ENCODE assay signal across 8 mouse cellular contexts in the genomic region with DNA sequence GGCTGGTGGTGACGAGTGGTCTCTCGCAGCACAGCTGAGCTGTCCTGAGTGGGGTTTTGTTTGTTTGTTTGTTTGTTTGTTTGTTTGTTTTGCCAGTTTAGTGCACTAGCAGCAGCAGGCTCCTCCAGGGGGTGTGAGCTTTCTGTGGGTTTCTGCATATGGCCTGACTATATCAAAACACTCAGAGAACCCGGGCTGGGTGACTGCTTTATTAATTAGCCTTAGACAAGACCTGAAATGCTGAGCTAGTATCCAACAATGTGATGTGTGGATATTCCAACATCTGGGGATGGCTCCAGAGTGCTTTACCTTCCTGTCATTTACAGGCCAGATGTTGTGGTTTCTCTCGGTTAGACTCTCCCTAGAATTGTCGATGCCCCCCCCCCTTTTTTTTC. TPM values are rescaled to one million over a fixed set of nuclear protein-coding genes. Genes with fewer than 3 reads are reported as not detected.
A peak's percentile ranks its signal among the peaks of the same experiment; 100 is the strongest.
DNase-seq lines count a peak whose midpoint lies in the region; ATAC-seq and TF ChIP-seq lines count a peak whose summit lies in the region.

No protein-coding gene starts in this region.

- no peak for DNase-seq in lung, postnatal 36 days
- no peak for DNase-seq in limb, embryonic 14.5 days (ENCODE audit: low spot score)
- no peak for DNase-seq in left cerebral cortex, postnatal 25 days (ENCODE audit: low spot score in 2 of 2)
- DNase-seq in cerebellum, postnatal 25 days = no peak
- DNase-seq in ovary, postnatal 36 days (ENCODE audit: low spot score) = no peak

- 0 out of 2 replicates have a peak overlapping the region, but pooled peaks have one; percentile 70 for H3K9ac ChIP-seq in lung, embryonic 16.5 days (ENCODE audit: low read length)
- peak overlapping the region; percentile 61; the same call in 1 of the 2 replicates for H3K9ac ChIP-seq in forebrain, embryonic 12.5 days
- H3K9ac ChIP-seq in limb, embryonic 14.5 days (ENCODE audit: low read depth, low read length, severe bottlenecking) = no peak overlapping the region

- H3K27ac ChIP-seq in lung, embryonic 16.5 days (ENCODE audit: low read length) = no peak overlapping the region
- no peak overlapping the region for H3K27ac ChIP-seq in forebrain, embryonic 12.5 days
- no peak overlapping the region for H3K27ac ChIP-seq in limb, embryonic 14.5 days (replicated peaks; ENCODE audit: low read depth, low read length)
- no peak overlapping the region for H3K27ac ChIP-seq in small intestine, adult 2 months (ENCODE audit: insufficient read depth, low read depth, low read length)

- peak overlapping the region; percentile 100 for H3K4me2 ChIP-seq in lung, embryonic 16.5 days (ENCODE audit: low read depth, low read length)
- H3K4me2 ChIP-seq in forebrain, embryonic 12.5 days = peak overlapping the region; percentile 84
- peak overlapping the region; percentile 95 for H3K4me2 ChIP-seq in limb, embryonic 14.5 days (replicated peaks; ENCODE audit: low read depth, low read length, severe bottlenecking)

- WGBS in lung, embryonic 16.5 days = 19% methylated on average over 5 of the region's 5 CpGs
- 18% methylated on average over 5 of the region's 5 CpGs for WGBS in forebrain, embryonic 12.5 days
- WGBS in limb, embryonic 14.5 days = 15% methylated on average over 5 of the region's 5 CpGs
- 17% methylated on average over 5 of the region's 5 CpGs for whole genome bisulfite sequencing in small intestine, adult 2 months

- H3K27me3 ChIP-seq in lung, embryonic 16.5 days (ENCODE audit: control insufficient read depth, insufficient read depth, low read depth, low read length) = no peaks in the 10 kb centered on the region
- H3K27me3 ChIP-seq in forebrain, embryonic 12.5 days = peaks cover 12% of the 10 kb centered on the region; the same call in 1 of the 2 replicates
- H3K27me3 ChIP-seq in limb, embryonic 14.5 days (ENCODE audit: control insufficient read depth, insufficient read depth, low read length) = no peaks in the 10 kb centered on the region
- H3K27me3 ChIP-seq in small intestine, adult 2 months (ENCODE audit: control insufficient read depth, insufficient read depth, low read length) = no peaks in the 10 kb centered on the region

- peak overlapping the region; percentile 81 for H3K4me3 ChIP-seq in lung, embryonic 16.5 days (ENCODE audit: low read length)
- H3K4me3 ChIP-seq in forebrain, embryonic 12.5 days (replicated peaks) = peak overlapping the region; percentile 69
- H3K4me3 ChIP-seq in limb, embryonic 14.5 days (replicated peaks; ENCODE audit: low read length) = peak overlapping the region; percentile 75
- peak overlapping the region; percentile 93 for H3K4me3 ChIP-seq in small intestine, adult 2 months (ENCODE audit: low read depth, low read length)

- H3K9me3 ChIP-seq in lung, embryonic 16.5 days (ENCODE audit: control insufficient read depth, low read length) = no peaks in the 10 kb centered on the region; the same call in 1 of the 2 replicates
- no peaks in the 10 kb centered on the region for H3K9me3 ChIP-seq in forebrain, embryonic 12.5 days
- peaks cover 3% of the 10 kb centered on the region; the same call in 1 of the 2 replicates for H3K9me3 ChIP-seq in limb, embryonic 14.5 days (ENCODE audit: control insufficient read depth, low read length)

- TF ChIP-seq CTCF in small intestine, adult 2 months (IDR thresholded peaks at IDR 0.05; ENCODE audit: extremely low read depth, insufficient read length, insufficient replicate concordance, low read depth, low read length) = no peak

- H3K36me3 ChIP-seq in lung, embryonic 16.5 days (ENCODE audit: control insufficient read depth, insufficient read depth, low read length) = no peaks in the 10 kb centered on the region
- no peaks in the 10 kb centered on the region for H3K36me3 ChIP-seq in forebrain, embryonic 12.5 days (replicated peaks)
- no peaks in the 10 kb centered on the region for H3K36me3 ChIP-seq in limb, embryonic 14.5 days (ENCODE audit: control insufficient read depth, insufficient read depth, low read length)
- no peaks in the 10 kb centered on the region for H3K36me3 ChIP-seq in small intestine, adult 2 months (ENCODE audit: control insufficient read depth, insufficient read depth, low read length)

- H3K4me1 ChIP-seq in lung, embryonic 16.5 days (replicated peaks; ENCODE audit: control insufficient read depth, insufficient read depth, low read length) = peaks cover 7% of the 10 kb centered on the region
- H3K4me1 ChIP-seq in forebrain, embryonic 12.5 days = peaks cover 5% of the 10 kb centered on the region; the same call in 1 of the 2 replicates
- peaks cover 3% of the 10 kb centered on the region; the same call in 1 of the 2 replicates for H3K4me1 ChIP-seq in limb, embryonic 14.5 days (ENCODE audit: control insufficient read depth, insufficient read depth, low read length)
- no peaks in the 10 kb centered on the region; the same call in 1 of the 2 replicates for H3K4me1 ChIP-seq in small intestine, adult 2 months (ENCODE audit: control insufficient read depth, insufficient read depth, insufficient read length, low read length)

- no peak for ATAC-seq in lung, embryonic 16.5 days (ENCODE audit: low read depth)
- ATAC-seq in forebrain, embryonic 12.5 days (ENCODE audit: low FRiP score) = peak; percentile 33
- ATAC-seq in limb, embryonic 14.5 days (ENCODE audit: low FRiP score, low read depth) = no peak

- intact Hi-C loops in left cerebral cortex, postnatal 25 days (cut with DNase I) = loop anchor here (5.0 kb wide), 1 partner anchor 249 kb away; no protein-coding TSS in a partner anchor

- no peak for TF ChIP-seq POLR2A in limb, embryonic 14.5 days (IDR thresholded peaks at IDR 0.05; ENCODE audit: borderline replicate concordance, extremely low read depth, insufficient read depth, insufficient read length)
- no peak for TF ChIP-seq POLR2A in small intestine, adult 2 months (IDR thresholded peaks at IDR 0.05; ENCODE audit: low read depth, low read length)

RNA-seq across cellular contexts. Expression of a gene that starts 0.3 kb away (rescaled TPM):
- polyA plus RNA-seq in lung, embryonic 16.5 days (2015; fragmentation: Nextera tagmentation; extraction: Ambion mirVana) = 1.6 and 2.7 TPM in 2 replicates
- polyA plus RNA-seq in forebrain, embryonic 12.5 days (2016; fragmentation: Nextera tagmentation; extraction: Ambion mirVana) = 2.1 and 3.2 TPM in 2 replicates
- polyA plus RNA-seq in limb, embryonic 14.5 days (2012; rRNA removed) = 1.2 and 1.4 TPM in 2 replicates
- polyA plus RNA-seq in limb, embryonic 14.5 days (2014; fragmentation: Nextera tagmentation; extraction: Ambion mirVana) = 1.7 and 1.8 TPM in 2 replicates
- 1.3 and 21.0 TPM in 2 replicates for polyA plus RNA-seq in small intestine, adult 2 months (2012; rRNA removed)
- 10 to 100 TPM; 14.8 to 18.5 TPM for total RNA-seq in left cerebral cortex, postnatal 25 days (2021)

RNA-seq across cellular contexts. Expression of a gene that starts 31.4 kb away (rescaled TPM):
- polyA plus RNA-seq in lung, embryonic 16.5 days (2015; fragmentation: Nextera tagmentation; extraction: Ambion mirVana) = 121 and 123 TPM in 2 replicates
- polyA plus RNA-seq in forebrain, embryonic 12.5 days (2016; fragmentation: Nextera tagmentation; extraction: Ambion mirVana) = 46.6 and 55.3 TPM in 2 replicates
- 106 TPM in 2 replicates for polyA plus RNA-seq in limb, embryonic 14.5 days (2012; rRNA removed)
- polyA plus RNA-seq in limb, embryonic 14.5 days (2014; fragmentation: Nextera tagmentation; extraction: Ambion mirVana) = 116 and 123 TPM in 2 replicates
- 118 and 314 TPM in 2 replicates for polyA plus RNA-seq in small intestine, adult 2 months (2012; rRNA removed)
- total RNA-seq in left cerebral cortex, postnatal 25 days (2021) = 10 to 100 TPM; 19.2 to 21.0 TPM
